Mouse (Mus musculus): ENCODE measurements around the gene Il11ra1. TPM values are rescaled to one million over a fixed set of nuclear protein-coding genes. Genes with fewer than 3 reads are reported as not detected.
"Not testable (repeated sequence)": the region's sequence is repeated elsewhere in the genome, so short reads cannot be mapped to it uniquely, and the experiment has no call there.

Il11ra1 gene
- polyA plus RNA-seq, 1 experiment from 2014 or later: 40.6 TPM

DNA sequence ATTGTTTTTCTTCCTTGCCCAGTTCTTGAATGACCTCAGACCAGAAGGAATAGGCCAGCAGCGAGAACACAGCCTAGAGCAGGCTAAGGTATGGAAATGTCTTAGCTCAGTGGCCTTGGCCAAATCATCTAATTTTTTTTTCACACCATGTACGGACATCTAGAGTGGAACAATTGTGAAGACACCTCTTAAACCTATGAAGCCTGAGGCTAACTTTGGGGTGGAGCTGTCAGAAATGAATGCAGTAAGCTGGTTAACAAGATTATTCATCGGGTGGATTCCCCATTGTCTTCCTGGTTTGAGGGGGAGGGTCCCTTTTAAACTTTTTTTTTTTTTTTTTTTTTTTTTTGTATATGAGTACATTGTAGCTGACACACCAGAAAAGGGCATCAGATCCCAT lies 74.7 kb downstream of the Il11ra1 start:
- ATAC-seq (ENCODE audit: low FRiP score); H3K36me3 ChIP-seq (replicated peaks; ENCODE audit: control insufficient read depth, insufficient read depth); H3K9me3 ChIP-seq (ENCODE audit: control insufficient read depth, low read length); DNase-seq (ENCODE audit: low spot score); H3K4me1 ChIP-seq (replicated peaks; ENCODE audit: control insufficient read depth, insufficient read depth, low read length); H3K27me3 ChIP-seq (ENCODE audit: control insufficient read depth, insufficient read depth, low read length): not testable (repeated sequence)
- peak overlapping the region; percentile 36; the same call in 1 of the 2 replicates for H3K9ac ChIP-seq
- peak overlapping the region; percentile 76 for H3K27ac ChIP-seq
- WGBS: 58% methylated on average over 3 of the region's 3 CpGs
- peak overlapping the region; percentile 59 for H3K4me2 ChIP-seq (replicated peaks)
- H3K4me3 ChIP-seq (replicated peaks; ENCODE audit: low read length): peak overlapping the region; percentile 41

DNA sequence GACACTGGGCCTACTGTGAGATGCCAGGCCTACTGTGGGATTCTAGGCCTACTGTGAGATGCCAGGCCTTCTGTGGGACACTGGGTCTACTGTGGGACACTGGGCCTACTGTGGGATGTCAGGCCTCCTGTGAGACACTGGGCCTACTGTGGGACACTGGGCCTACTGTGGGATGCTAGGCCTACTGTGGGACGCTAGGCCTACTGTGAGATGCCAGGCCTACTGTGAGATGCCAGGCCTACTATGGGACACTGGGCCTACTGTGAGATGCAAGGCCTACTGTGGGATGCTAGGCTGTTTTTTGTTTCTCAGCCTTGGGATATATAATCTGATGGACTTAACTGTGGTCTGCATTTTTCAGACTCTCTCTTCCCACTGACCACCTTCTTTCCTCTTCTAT lies 76.1 kb downstream of the Il11ra1 start:
- H3K4me3 ChIP-seq (replicated peaks; ENCODE audit: low read length); ATAC-seq (ENCODE audit: low FRiP score): not testable (repeated sequence)
- WGBS: 90% methylated on average over 1 of the region's 1 CpGs

DNA sequence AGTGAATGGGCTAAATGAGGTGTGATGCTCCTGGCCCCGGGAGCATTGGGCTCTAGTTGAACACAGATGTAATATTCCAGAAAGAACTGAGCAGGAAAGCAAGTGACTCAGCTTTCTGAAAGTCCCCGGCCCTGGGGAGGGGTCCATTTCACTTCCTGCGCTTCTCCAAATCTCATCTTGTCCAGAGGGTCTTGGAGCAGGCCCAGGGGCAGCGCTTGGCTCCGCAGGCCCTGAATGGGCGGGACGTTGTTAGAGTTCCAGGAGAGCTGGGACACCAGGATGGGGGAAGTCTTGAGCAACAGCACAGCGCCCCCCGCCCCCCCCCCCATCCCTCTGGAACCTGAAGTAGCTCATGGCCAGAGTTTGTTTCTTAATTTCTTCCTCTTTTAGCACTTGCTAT lies 81.5 kb downstream of the Il11ra1 start:
- 20% methylated on average over 7 of the region's 9 CpGs for WGBS
- DNase-seq (ENCODE audit: low spot score); ATAC-seq (ENCODE audit: low FRiP score); H3K4me2 ChIP-seq (replicated peaks); H3K27ac ChIP-seq; H3K9me3 ChIP-seq (ENCODE audit: control insufficient read depth, low read length); H3K27me3 ChIP-seq (ENCODE audit: control insufficient read depth, insufficient read depth, low read length); H3K9ac ChIP-seq; H3K36me3 ChIP-seq (replicated peaks; ENCODE audit: control insufficient read depth, insufficient read depth); H3K4me3 ChIP-seq (replicated peaks; ENCODE audit: low read length); H3K4me1 ChIP-seq (replicated peaks; ENCODE audit: control insufficient read depth, insufficient read depth, low read length): not testable (repeated sequence)

More for the DNA sequence above, 76.1 kb downstream of the Il11ra1 start:
- H3K4me1 ChIP-seq (replicated peaks; ENCODE audit: control insufficient read depth, insufficient read depth, low read length); H3K9ac ChIP-seq; H3K9me3 ChIP-seq (ENCODE audit: control insufficient read depth, low read length); H3K4me2 ChIP-seq (replicated peaks); H3K27ac ChIP-seq; DNase-seq (ENCODE audit: low spot score); H3K36me3 ChIP-seq (replicated peaks; ENCODE audit: control insufficient read depth, insufficient read depth); H3K27me3 ChIP-seq (ENCODE audit: control insufficient read depth, insufficient read depth, low read length): not testable (repeated sequence)

DNA sequence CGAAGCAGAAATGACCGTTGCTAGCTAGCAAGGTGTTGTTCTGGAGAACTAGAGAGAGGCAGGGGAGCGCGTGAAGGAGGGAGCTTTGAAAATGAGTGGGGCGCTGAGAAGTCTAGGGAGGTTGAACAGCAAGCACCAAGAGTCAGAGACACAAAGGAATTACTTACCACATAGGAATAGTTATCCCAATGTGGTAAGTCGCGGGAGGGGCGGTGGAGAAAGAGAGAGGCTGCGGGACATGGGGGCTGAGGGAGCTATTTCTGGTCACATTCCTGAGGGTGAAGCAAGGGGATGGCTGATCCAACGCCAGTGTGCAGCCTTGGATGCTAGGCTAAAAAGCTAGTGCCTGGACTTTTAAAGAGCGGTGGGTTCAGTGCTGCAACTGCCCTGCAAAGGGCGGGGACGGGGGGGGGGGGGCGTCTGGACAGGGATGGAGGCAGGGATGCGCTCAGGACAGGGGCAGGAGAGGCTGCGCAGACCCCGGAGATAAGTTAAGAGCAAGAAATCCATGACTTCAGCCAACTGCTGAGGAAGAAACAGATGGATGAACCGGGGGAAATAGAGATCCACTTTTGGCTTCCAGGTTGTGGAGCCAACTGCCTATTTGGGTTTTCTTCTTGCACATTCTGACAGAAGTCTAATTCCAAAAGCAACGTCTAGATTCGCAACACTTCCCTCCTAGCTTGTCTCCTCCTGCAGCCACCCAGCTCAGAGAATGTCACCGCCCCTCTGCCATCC lies 82.1 kb downstream of the Il11ra1 start:
- not testable (repeated sequence) for H3K27ac ChIP-seq; H3K4me3 ChIP-seq (replicated peaks; ENCODE audit: low read length); H3K9me3 ChIP-seq (ENCODE audit: control insufficient read depth, low read length); DNase-seq (ENCODE audit: low spot score); ATAC-seq (ENCODE audit: low FRiP score); H3K4me2 ChIP-seq (replicated peaks); H3K4me1 ChIP-seq (replicated peaks; ENCODE audit: control insufficient read depth, insufficient read depth, low read length); H3K27me3 ChIP-seq (ENCODE audit: control insufficient read depth, insufficient read depth, low read length); H3K9ac ChIP-seq; H3K36me3 ChIP-seq (replicated peaks; ENCODE audit: control insufficient read depth, insufficient read depth)
- 17% methylated on average over 13 of the region's 21 CpGs for WGBS

DNA sequence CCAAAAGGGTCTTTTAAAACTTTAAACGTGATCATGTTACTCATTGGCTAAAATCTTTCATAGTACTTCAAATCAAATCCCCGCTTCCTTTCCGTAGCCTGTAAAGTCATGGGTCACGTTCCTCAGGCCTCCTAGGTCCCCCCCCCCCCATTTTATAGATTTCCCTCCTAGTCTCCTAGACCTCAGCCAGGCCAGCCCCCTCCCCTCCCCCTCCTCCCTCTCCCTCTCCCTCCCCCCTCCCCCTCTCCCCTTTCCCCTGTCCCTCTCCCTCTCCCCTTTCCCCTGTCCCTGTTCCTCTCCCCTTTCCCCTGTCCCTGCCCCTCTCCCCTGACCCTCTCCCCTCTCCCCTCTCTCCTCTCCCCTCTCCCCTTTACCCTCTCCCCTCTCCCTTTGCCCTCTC lies 82.9 kb downstream of the Il11ra1 start:
- H3K4me2 ChIP-seq (replicated peaks); H3K9ac ChIP-seq; H3K4me1 ChIP-seq (replicated peaks; ENCODE audit: control insufficient read depth, insufficient read depth, low read length); H3K9me3 ChIP-seq (ENCODE audit: control insufficient read depth, low read length); ATAC-seq (ENCODE audit: low FRiP score); H3K4me3 ChIP-seq (replicated peaks; ENCODE audit: low read length); H3K36me3 ChIP-seq (replicated peaks; ENCODE audit: control insufficient read depth, insufficient read depth); H3K27me3 ChIP-seq (ENCODE audit: control insufficient read depth, insufficient read depth, low read length); DNase-seq (ENCODE audit: low spot score); H3K27ac ChIP-seq: not testable (repeated sequence)
- WGBS: 56% methylated on average over 3 of the region's 4 CpGs

DNA sequence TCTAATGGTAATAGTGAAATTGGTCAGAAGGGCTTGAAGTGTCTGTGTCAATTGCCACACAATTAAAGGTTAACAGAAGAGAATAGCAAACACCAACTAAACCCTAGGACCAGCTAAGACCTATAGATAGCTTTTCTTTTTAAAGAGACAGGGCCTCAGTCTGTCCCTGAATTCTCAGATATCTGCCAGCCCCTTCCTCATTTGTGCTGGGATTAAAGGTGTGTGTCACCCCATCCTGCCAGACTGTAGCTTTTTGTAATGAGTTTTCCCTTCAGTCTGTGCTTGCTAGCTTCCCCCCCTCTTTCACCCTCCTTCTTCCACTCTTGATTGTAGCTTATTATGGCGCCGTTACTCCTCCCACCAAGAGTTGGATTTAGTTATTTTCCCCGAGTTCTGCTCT lies 83.4 kb downstream of the Il11ra1 start:
- not testable (repeated sequence) for H3K27me3 ChIP-seq (ENCODE audit: control insufficient read depth, insufficient read depth, low read length); H3K4me3 ChIP-seq (replicated peaks; ENCODE audit: low read length); H3K9me3 ChIP-seq (ENCODE audit: control insufficient read depth, low read length); H3K4me2 ChIP-seq (replicated peaks); H3K27ac ChIP-seq; DNase-seq (ENCODE audit: low spot score); ATAC-seq (ENCODE audit: low FRiP score); H3K36me3 ChIP-seq (replicated peaks; ENCODE audit: control insufficient read depth, insufficient read depth); H3K4me1 ChIP-seq (replicated peaks; ENCODE audit: control insufficient read depth, insufficient read depth, low read length); H3K9ac ChIP-seq
- 22% methylated on average over 3 of the region's 3 CpGs for WGBS

Other genes with a start within 250 kb of the Il11ra1 start
- gene Kif24, start 235.1 kb upstream of the Il11ra1 start, polyA plus RNA-seq (2014; fragmentation: Nextera tagmentation; extraction: Ambion mirVana): 2.3 and 3.4 TPM in 2 replicates
- 72.5 and 82.6 TPM in 2 replicates for gene Nudt2, start 234.8 kb upstream of the Il11ra1 start, polyA plus RNA-seq (2014; fragmentation: Nextera tagmentation; extraction: Ambion mirVana)
- 10.3 and 12.4 TPM in 2 replicates for gene AI464131, start 196.9 kb upstream of the Il11ra1 start, polyA plus RNA-seq (2014; fragmentation: Nextera tagmentation; extraction: Ambion mirVana)
- gene 1110017D15Rik, start 182.7 kb upstream of the Il11ra1 start, polyA plus RNA-seq (2014; fragmentation: Nextera tagmentation; extraction: Ambion mirVana): 19.5 and 24.2 TPM in 2 replicates
- 20.0 and 23.5 TPM in 2 replicates for gene Fam219a, start 130.5 kb upstream of the Il11ra1 start, polyA plus RNA-seq (2014; fragmentation: Nextera tagmentation; extraction: Ambion mirVana)
- gene Dnaic1, start 130.2 kb upstream of the Il11ra1 start, polyA plus RNA-seq (2014; fragmentation: Nextera tagmentation; extraction: Ambion mirVana): 2.0 and 2.3 TPM in 2 replicates
- 127 and 130 TPM in 2 replicates for gene Enho, start 59.7 kb upstream of the Il11ra1 start, polyA plus RNA-seq (2014; fragmentation: Nextera tagmentation; extraction: Ambion mirVana)
- 19.2 and 21.8 TPM in 2 replicates for gene Cntfr, start 2.9 kb upstream of the Il11ra1 start, polyA plus RNA-seq (2014; fragmentation: Nextera tagmentation; extraction: Ambion mirVana)
- 57.5 and 60.5 TPM in 2 replicates for gene Rpp25l, start 13.5 kb downstream of the Il11ra1 start, polyA plus RNA-seq (2014; fragmentation: Nextera tagmentation; extraction: Ambion mirVana)
- 271 and 274 TPM in 2 replicates for gene Dctn3, start 23.2 kb downstream of the Il11ra1 start, polyA plus RNA-seq (2014; fragmentation: Nextera tagmentation; extraction: Ambion mirVana)
- 1.0 and 1.5 TPM in 2 replicates for gene Arid3c, start 31.2 kb downstream of the Il11ra1 start, polyA plus RNA-seq (2014; fragmentation: Nextera tagmentation; extraction: Ambion mirVana)
- 46.2 and 47.2 TPM in 2 replicates for gene Galt, start 55.2 kb downstream of the Il11ra1 start, polyA plus RNA-seq (2014; fragmentation: Nextera tagmentation; extraction: Ambion mirVana)
- gene Sigmar1, start 56.2 kb downstream of the Il11ra1 start, polyA plus RNA-seq (2014; fragmentation: Nextera tagmentation; extraction: Ambion mirVana): 77.5 and 84.5 TPM in 2 replicates
- gene Ccl27a, start 74.3 kb downstream of the Il11ra1 start, polyA plus RNA-seq (2014; fragmentation: Nextera tagmentation; extraction: Ambion mirVana): 238 and 269 TPM in 2 replicates
- not detected in 2 replicates for gene Gm21541, start 203.6 kb downstream of the Il11ra1 start, polyA plus RNA-seq (2014; fragmentation: Nextera tagmentation; extraction: Ambion mirVana)
- gene Gm20878, start 241.6 kb downstream of the Il11ra1 start, polyA plus RNA-seq (2014; fragmentation: Nextera tagmentation; extraction: Ambion mirVana): 8.7 and 9.2 TPM in 2 replicates